Mouse (Mus musculus) spleen, adult 2 months (tissue): ENCODE data around the gene Olfr965.

Source experiments
- CTCF ChIP-seq: fragments of 200-500 bp; IDR thresholded peaks from 2 replicates; pipeline ENCODE4 v1.5.1; 2011; ENCODE audit warnings: mild to moderate bottlenecking, inconsistent platforms; ENCODE audit not compliant: insufficient read depth, insufficient read length, insufficient replicate concordance; ENCODE audit errors: extremely low read depth
- POLR2A ChIP-seq: fragments of 200-500 bp; IDR thresholded peaks from 2 replicates; pipeline ENCODE4 v1.6.1; 2011; ENCODE audit warnings: low read depth, low read length, inconsistent platforms

GRCm38 (mm10) chr9:39745949-39746348, 34.8 kb downstream of the Olfr965 start, which contains the start of gene Olfr967:
- TF ChIP-seq CTCF = no peak
- TF ChIP-seq POLR2A = no peak
